8 mouse cellular contexts compared by ENCODE assay signal in the genomic region with DNA sequence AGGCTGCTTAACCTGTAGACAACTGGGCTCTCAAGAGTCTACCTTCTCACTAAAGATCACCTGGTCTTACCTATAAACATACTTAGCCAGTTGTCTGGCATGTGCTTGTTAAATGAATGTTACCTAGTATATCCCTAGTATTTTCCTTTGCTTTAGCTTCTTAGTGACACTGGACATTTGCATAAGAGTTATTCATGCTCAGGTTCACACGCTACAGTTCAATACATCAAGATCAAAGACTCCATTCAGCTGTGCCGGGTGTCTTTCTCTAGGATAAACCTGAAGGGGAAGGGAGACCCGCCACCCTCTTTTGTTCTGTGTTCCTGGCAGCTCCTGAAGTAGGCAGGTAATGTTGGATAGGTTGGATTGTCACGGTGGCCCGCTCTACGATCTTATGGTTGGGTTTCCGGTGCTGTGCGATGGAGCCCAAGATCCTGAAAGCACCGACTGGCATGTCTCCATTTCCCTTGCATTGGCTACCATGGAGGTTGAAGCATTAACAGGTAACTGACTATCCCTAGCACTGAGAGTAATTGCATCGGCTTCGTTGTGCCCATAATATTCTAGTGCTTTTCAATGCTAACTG. TPM values are rescaled to one million over a fixed set of nuclear protein-coding genes. Genes with fewer than 3 reads are reported as not detected.
DNase-seq lines count a peak whose midpoint lies in the region; ATAC-seq lines count a peak whose summit lies in the region.

No protein-coding gene starts in this region.

- peak overlapping the region; percentile 93; the same call in 1 of the 2 replicates for H3K27ac ChIP-seq in heart, embryonic 10.5 days
- H3K27ac ChIP-seq in forebrain, embryonic 11.5 days (ENCODE audit: low read depth, low read length): no peak overlapping the region; the same call in 1 of the 2 replicates
- peak overlapping the region; percentile 96 for H3K27ac ChIP-seq in liver, embryonic 13.5 days

- 15% methylated on average over 11 of the region's 11 CpGs for WGBS in heart, embryonic 10.5 days
- 14% methylated on average over 11 of the region's 11 CpGs for WGBS in forebrain, embryonic 11.5 days
- 24% methylated on average over 11 of the region's 11 CpGs for WGBS in liver, embryonic 13.5 days (ENCODE audit: insufficient replicate concordance)

- no peaks in the 10 kb centered on the region for H3K27me3 ChIP-seq in heart, embryonic 10.5 days (ENCODE audit: insufficient read depth, poor library complexity, severe bottlenecking)
- no peaks in the 10 kb centered on the region for H3K27me3 ChIP-seq in forebrain, embryonic 11.5 days (ENCODE audit: control insufficient read depth, insufficient read depth, low read length)
- H3K27me3 ChIP-seq in liver, embryonic 13.5 days: no peaks in the 10 kb centered on the region

- H3K4me1 ChIP-seq in heart, embryonic 10.5 days: peaks cover 47% of the 10 kb centered on the region
- peaks cover 20% of the 10 kb centered on the region for H3K4me1 ChIP-seq in forebrain, embryonic 11.5 days (replicated peaks; ENCODE audit: control insufficient read depth, insufficient read depth, low read length)
- peaks cover 74% of the 10 kb centered on the region for H3K4me1 ChIP-seq in liver, embryonic 13.5 days (replicated peaks)

- intact Hi-C loops in heart, postnatal 25 days (cut with DNase I): loop anchor here (10.0 kb wide), 1 partner anchor 346 kb away; a partner anchor contains a TSS

- peak overlapping the region; percentile 79 for H3K4me3 ChIP-seq in heart, embryonic 10.5 days
- peak overlapping the region; percentile 88 for H3K4me3 ChIP-seq in forebrain, embryonic 11.5 days (ENCODE audit: low read depth, low read length)
- peak overlapping the region; percentile 76 for H3K4me3 ChIP-seq in liver, embryonic 13.5 days (replicated peaks)

- H3K9ac ChIP-seq in forebrain, embryonic 11.5 days (ENCODE audit: low read length): peak overlapping the region; percentile 46; the same call in 1 of the 2 replicates
- H3K9ac ChIP-seq in liver, embryonic 13.5 days: peak overlapping the region; percentile 90

- no peaks in the 10 kb centered on the region for H3K9me3 ChIP-seq in heart, embryonic 10.5 days
- no peaks in the 10 kb centered on the region for H3K9me3 ChIP-seq in forebrain, embryonic 11.5 days (ENCODE audit: control insufficient read depth, low read length)
- H3K9me3 ChIP-seq in liver, embryonic 13.5 days (replicated peaks): no peaks in the 10 kb centered on the region

- H3K36me3 ChIP-seq in heart, embryonic 10.5 days: no peaks in the 10 kb centered on the region; the same call in 1 of the 2 replicates
- H3K36me3 ChIP-seq in forebrain, embryonic 11.5 days (ENCODE audit: control insufficient read depth, insufficient read depth, low read length): no peaks in the 10 kb centered on the region
- H3K36me3 ChIP-seq in liver, embryonic 13.5 days: 0 out of 2 replicates have a peak, but pooled peaks cover 5% of the 10 kb centered on the region

- peak overlapping the region; percentile 82 for H3K4me2 ChIP-seq in forebrain, embryonic 11.5 days (ENCODE audit: low read depth, low read length, severe bottlenecking)
- H3K4me2 ChIP-seq in liver, embryonic 13.5 days: peak overlapping the region; percentile 100

- DNase-seq in heart, embryonic 10.5 days (ENCODE audit: low spot score): peak; percentile 73
- DNase-seq in heart, postnatal 25 days (ENCODE audit: low spot score): no peak
- DNase-seq in B cell, adult 2 months: peak; percentile 49 to 53
- DNase-seq in forebrain, embryonic 11.5 days (ENCODE audit: low spot score): peak; percentile 49
- DNase-seq in liver, embryonic 13.5 days: no peak
- no peak for DNase-seq in right cerebral cortex, postnatal 36 days (ENCODE audit: low spot score in 2 of 2)
- DNase-seq in adrenal gland, adult 2 months: no peak

- ATAC-seq in forebrain, embryonic 11.5 days (replicated peaks; ENCODE audit: low FRiP score): no peak
- ATAC-seq in liver, embryonic 13.5 days (ENCODE audit: low read depth): no peak
- no peak for ATAC-seq in monocyte, adult 5-6 weeks (replicated peaks; ENCODE audit: insufficient number of reproducible peaks, low FRiP score, low TSS enrichment, poor library complexity, severe bottlenecking)

RNA-seq across cellular contexts. Expression of a gene that starts 1.7 kb away (rescaled TPM):
- polyA plus RNA-seq in heart, embryonic 10.5 days (2016; fragmentation: Nextera tagmentation; extraction: Ambion mirVana): 3.2 and 3.8 TPM in 2 replicates
- 10 to 100 TPM in 1 of 2 experiments, 1 to 10 TPM in 1; 9.8 to 10.6 TPM for total RNA-seq in heart, postnatal 25 days (2021)
- 5.8 and 6.0 TPM in 2 replicates for polyA plus RNA-seq in forebrain, embryonic 11.5 days (2014; fragmentation: Nextera tagmentation; extraction: Ambion mirVana)
- 1.3 and 1.5 TPM in 2 replicates for polyA plus RNA-seq in liver, embryonic 13.5 days (2015; fragmentation: Nextera tagmentation; extraction: Ambion mirVana)
- total RNA-seq in monocyte, adult 5-6 weeks (2017): 8.0 to 14.0 TPM (median 9.5 TPM) in 3 replicates
- 10 to 100 TPM; 23.4 to 25.2 TPM for total RNA-seq in adrenal gland, adult 2 months (2021)
- polyA plus RNA-seq in adrenal gland, adult 2 months (2012; rRNA removed): 31.1 and 46.9 TPM in 2 replicates

RNA-seq across cellular contexts. Expression of a gene that starts 58.4 kb away (rescaled TPM):
- polyA plus RNA-seq in heart, embryonic 10.5 days (2016; fragmentation: Nextera tagmentation; extraction: Ambion mirVana): 43.2 and 52.9 TPM in 2 replicates
- total RNA-seq in heart, postnatal 25 days (2021): 10 to 100 TPM; 14.0 to 15.1 TPM
- 53.3 and 57.0 TPM in 2 replicates for polyA plus RNA-seq in forebrain, embryonic 11.5 days (2014; fragmentation: Nextera tagmentation; extraction: Ambion mirVana)
- 34.8 and 40.3 TPM in 2 replicates for polyA plus RNA-seq in liver, embryonic 13.5 days (2015; fragmentation: Nextera tagmentation; extraction: Ambion mirVana)
- total RNA-seq in monocyte, adult 5-6 weeks (2017): 26.1 to 29.5 TPM (median 28.1 TPM) in 3 replicates
- total RNA-seq in adrenal gland, adult 2 months (2021): 10 to 100 TPM; 33.2 to 33.7 TPM
- 1.5 and 3.2 TPM in 2 replicates for polyA plus RNA-seq in adrenal gland, adult 2 months (2012; rRNA removed)

Comparison
In these comparisons a context has a peak if more than half of its experiments do, and no peak if none do; other contexts are left out.
1. DNase-seq: peak in heart, embryonic 10.5 days (single experiment), B cell, adult 2 months (2 of 2) and forebrain, embryonic 11.5 days (single experiment); none in heart, postnatal 25 days (single experiment), liver, embryonic 13.5 days (single experiment), right cerebral cortex, postnatal 36 days (0 of 2) and adrenal gland, adult 2 months (single experiment).
2. Peak in every context shown above with its lines, with median percentiles within 50 percentile points of each other: H3K4me3 ChIP-seq.